Mouse (Mus musculus): ENCODE data around the gene Zfyve21.

Gene Zfyve21

DNA sequence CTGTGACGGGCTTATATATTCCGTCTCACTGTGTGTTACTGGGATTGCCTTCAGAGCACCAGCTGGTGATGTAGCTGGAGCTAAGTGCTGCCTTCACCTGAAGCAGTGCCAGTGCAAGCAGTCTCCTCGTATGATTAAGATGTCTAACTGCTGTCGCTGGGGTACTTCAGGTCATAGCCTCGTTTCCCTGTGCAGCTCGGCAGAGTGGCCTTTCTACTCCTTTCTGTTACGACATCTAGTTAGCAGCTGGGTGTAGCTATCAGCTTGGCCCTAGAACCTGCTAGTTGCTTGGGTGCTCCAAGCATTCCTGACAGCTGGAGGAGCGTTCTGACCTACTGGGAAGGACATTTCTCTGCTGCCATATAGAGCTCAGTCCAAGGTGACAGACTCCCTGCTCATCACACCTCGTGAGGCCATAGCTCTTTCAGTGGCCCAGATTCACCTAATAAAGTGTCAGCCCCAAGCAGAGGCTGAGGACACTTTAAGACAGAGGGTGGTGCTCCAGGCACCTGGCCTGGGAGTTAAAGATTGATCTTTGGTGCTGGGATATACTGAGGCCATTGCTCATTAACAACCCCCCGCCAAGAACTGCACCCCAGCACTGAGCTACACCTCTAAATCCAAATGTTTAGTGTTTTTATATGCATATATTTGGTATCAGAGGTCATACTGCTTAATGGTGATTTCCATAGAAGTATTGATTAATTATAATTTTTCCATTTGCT is 13.3 kb upstream of the Zfyve21 start:
- no peak for DNase-seq (ENCODE audit: low spot score)

DNA sequence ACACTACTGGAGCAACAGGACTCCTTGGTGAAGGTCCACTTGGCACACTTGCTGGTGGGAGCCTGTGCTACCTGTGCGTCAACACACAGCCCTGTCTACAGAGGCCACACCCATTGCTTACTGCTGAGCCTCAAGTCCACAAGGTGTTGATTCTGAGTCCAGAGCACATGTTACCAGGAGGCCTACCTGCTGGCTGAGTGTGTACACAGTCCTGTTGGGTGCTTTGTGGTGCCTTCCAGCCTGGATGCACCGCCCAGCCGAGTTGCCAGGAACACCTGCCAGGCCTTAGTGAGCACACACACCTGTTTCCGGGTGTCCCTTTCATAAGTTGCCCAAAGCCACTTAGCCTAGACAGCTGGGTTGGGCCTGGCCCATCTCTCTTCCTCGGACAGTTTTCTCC is 10.4 kb upstream of the Zfyve21 start:
- no peak for DNase-seq (ENCODE audit: low spot score)

DNA sequence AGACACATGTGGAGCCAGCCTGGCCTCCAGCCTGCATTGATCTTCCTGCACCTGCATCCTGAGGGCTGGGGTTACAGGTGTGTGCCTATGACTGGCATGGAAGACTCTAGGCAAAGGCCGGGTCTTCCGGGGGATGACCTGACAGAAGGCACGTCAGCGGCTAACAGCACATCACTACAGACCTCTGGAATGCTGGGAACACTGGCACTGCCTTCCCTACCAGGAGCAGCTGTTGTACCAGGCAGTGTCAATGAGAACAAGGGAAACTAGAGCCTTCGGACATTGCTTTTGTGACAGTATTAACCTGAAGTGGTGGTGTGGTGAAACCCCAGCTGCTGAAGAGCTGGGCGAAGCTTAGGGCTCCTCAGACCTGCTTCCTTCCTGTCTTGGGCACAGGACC is 5.2 kb upstream of the Zfyve21 start:
- no peak for DNase-seq (ENCODE audit: low spot score)

DNA sequence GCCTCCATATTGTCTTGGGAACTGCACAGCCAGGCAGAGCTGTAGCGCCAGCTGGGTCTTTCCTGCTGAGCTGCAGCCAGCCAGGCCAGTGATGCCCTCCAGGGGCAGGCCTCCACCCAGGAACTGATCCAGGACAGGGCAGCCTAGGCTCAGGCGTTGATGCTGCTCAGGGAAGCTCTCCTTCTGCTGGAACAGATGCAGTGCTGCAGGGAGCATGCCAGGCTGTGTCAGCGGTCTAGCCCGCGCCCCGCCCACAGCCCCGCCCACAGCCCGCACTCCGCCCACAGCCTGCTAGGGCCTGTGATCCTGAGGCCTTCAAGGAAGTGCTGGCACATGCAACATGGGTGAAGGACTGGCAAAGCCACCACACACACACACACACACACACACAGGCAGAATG is 4.2 kb upstream of the Zfyve21 start:
- peak; percentile 86 for DNase-seq (ENCODE audit: low spot score)

DNA sequence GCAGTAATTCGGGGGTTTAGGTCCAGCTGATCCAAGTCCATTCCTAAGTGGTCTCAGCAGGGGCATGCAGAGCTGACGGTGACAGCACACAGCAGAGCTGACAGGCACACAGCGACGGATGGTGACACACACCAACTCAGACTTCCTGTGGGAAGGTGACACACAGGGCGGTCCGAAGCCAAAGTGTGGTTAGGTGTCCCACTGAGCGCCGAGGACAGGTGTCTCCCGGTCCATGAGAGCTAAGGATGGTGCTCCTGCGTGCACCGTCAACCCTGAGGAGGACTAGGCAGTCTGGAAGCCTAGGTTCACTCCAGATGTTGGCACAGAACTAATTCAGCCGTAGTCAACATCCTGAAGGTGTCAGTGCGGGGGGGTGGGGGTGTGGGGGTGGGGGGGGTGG is 1.9 kb upstream of the Zfyve21 start:
- DNase-seq (ENCODE audit: low spot score) = no peak

DNA sequence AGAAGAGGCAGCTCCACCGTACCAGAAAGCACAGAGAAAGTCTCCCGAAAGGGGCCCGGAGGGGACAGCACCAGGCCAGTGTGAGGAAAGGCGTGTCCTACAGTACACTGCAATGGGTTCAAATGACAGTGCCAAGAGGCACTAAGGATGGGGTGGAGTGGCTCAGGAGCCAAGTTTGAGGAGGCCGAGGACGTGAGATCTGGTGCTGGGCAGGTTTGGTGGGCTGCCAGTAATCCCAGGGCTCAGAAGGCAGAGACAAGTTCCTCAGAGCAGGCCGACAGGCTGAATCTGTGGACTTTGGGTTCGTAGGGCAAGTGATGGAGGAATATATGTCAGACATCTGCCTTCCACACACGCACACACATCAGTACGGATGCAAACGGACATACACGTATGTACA is 1.4 kb upstream of the Zfyve21 start:
- no peak for DNase-seq (ENCODE audit: low spot score)

DNA sequence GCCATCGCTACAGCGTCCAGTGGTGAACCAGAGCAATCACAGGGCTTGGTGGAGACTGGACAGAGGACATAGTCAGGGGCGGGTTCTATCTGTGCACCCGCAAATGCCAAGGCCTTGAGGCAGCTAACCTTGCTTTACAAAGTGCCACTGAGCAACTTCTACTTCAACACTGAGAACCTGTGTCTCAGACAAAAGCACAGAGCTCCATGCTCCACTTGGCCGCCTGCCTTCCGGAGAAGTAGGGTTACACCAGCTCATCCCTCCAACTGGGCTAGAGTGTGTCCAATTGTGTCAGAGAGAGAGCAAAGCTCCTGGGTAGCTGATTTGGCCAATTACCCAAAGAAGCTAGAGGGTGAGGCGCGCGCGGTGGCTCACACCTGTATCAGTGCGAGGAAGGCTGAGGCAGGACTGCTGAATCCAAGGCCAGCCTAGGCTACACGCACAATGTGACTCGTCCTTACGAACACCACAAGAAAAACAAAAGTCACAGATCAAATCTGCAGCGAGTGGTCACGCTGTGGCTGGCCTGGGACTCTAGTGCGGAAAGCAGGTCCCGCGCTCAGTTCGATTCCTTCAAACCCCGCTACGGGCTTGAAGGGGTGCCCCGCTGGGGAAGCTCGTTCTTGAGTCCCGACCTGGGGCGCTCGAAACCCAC is 732 bp upstream of the Zfyve21 start:
- peak; percentile 33 for DNase-seq (ENCODE audit: low spot score)

DNA sequence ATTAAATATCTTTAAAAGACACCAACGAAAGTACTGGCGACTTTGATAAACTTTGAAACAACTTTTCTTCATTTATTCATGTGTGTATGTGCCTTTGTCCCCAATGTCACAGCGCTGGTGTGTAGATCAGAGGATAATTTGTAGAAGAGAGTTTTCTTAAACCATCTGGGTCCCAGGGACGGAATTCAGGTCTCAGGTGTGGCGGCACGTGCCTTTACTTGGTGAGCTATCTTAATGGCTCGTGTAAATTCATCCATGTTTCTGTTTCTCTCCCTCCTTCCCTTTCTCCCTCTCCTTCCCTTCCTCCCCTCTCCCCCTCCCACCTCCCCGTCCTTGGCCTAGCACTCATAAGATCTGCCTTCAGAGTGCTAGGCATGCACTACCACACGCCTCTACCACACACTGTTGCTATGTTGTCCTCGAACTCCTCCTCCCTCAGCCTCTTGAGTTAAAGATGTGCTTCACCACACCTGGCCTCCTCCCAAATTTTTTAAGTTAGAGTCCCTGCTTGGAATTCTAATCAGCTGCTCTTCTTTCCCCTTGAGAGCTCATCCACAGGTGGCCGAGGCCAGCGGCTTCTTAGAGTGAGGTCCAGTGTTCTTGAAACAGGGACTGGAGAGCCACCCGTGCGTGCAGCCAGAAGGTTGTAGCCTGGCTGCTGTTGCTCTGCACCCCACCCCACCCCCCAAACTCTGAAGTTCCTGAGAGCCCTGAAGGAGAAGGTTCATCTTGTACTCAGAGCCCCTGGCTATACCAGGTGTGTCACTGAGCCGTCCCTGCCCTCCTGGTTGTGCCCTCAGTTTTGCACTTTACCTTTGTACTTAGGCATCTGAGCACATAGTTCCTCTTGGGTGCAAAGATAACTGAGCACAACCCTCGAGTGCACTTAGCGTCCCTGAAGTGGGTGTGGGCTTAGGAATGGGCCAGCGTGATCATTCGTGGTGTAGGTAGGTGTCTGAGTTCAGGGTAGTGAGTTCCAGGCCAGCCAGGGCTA is 1.1 kb downstream of the Zfyve21 start:
- DNase-seq (ENCODE audit: low spot score) = no peak

DNA sequence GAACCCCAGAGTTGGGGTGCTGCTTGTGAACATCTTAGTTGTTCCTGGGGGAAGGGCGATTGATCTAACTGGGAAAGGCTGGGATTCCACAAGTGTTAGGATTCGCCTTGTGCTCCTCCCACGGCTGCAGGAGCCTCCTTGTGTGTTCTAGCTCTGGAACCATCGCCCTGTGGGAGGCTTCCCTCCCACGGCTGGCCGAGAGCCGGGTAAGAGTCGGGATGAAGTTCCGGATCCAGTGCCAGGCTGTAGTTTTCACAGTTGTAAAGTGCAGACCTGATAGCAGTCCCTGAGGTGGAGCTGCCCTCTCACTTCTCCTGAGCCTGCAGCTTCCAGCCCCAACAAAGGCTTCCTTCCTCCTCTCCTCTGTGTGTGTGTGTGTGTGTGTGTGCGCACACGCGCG is 2.6 kb downstream of the Zfyve21 start:
- DNase-seq (ENCODE audit: low spot score) = no peak

DNA sequence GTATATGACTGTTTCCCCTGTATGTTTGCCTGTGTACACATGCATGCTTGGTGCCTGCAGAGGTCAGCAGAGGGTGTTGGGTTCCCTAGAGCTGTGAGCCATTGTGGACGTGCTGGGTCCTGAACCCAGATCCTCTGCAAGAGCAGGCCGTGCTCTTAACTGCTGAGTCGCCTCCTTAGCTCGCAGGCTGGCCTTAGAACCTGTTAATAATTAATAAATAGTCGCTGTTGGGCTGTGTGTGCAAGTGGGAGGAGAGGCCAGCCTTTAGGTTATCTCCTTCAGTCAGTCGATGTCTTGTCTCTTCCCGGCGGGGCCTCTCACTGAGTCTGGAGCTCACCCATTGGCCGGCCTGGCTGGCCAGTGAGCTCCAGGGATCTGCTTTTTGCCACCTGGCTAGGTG is 3.0 kb downstream of the Zfyve21 start:
- DNase-seq (ENCODE audit: low spot score) = no peak

DNA sequence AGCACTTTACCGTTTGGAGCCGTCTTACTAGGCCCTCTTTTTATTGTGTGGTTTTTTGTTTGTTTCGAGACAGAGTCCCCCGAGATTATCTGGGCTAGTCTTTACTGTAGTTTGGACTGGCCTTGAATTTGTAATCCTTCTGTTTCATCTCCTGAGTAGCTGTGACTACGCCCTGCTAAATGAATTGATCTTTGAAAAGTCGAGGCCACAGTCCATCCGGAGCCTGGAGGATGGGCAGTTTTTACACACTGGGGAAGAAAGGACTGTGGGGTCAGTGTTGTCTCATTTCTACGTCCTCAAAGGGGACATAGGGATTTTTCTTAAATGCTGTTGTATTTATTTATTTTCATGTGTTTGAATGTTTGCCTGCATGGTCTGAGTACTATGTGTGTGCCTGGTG is 4.0 kb downstream of the Zfyve21 start:
- DNase-seq (ENCODE audit: low spot score) = no peak

DNA sequence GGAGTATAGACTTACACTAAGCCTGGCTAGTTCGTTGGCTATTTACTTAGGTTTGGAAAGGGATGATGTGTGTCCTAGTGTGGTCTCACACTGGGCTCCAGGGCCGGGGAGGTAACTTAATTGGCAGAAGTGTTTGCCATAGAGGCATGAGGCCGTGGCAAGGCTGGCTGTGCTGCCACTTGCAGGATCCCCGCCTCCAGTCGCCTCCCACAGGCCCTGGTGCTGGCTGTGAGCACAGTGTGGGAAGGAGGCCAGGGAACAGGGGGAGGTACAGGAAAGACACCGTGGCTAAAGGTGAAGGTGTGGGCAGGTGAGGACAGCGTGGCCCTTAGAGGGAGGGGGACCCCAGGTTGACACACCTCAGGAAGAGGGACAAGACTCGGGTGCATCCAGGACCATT is 6.0 kb downstream of the Zfyve21 start:
- no peak for DNase-seq (ENCODE audit: low spot score)

DNA sequence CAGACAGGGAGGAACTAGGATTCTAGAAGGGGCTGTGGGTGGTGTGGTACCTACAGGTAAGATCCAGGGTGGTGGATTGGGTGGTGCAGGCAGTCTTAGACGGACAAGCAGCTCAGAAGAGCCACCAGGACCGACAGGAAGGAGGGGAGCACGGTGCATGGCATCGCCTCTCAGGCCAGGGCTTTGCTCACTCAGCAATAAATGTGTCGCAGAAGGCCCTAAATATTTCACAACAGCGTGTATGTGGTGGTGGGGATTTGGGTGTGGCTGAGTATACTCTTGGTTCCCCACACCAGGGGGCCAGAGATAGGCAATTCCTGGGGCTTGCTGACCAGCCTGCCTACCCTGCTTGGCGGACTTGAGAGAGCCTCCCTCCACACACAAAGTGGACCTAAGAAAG is 6.7 kb downstream of the Zfyve21 start:
- DNase-seq (ENCODE audit: low spot score) = no peak

DNA sequence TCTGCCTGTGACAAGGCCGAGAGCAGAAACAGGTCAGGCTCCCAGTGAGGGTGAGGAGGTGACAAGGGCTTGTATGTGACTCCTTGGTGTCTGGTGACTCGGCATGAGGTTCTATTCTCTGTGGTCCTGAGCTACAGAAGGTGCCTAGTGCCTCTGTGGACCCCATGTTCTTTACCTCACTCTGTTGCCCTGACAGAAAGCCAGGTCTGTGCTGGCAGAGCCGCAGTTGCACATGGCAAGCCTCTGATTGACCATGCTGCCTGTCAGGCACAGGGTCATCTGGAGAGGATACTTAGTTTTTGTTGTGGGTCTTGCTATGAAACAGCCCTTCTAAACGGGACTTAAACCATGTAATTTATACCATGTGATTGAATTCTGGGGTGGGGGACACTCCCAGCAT is 8.0 kb downstream of the Zfyve21 start:
- DNase-seq (ENCODE audit: low spot score) = no peak

DNA sequence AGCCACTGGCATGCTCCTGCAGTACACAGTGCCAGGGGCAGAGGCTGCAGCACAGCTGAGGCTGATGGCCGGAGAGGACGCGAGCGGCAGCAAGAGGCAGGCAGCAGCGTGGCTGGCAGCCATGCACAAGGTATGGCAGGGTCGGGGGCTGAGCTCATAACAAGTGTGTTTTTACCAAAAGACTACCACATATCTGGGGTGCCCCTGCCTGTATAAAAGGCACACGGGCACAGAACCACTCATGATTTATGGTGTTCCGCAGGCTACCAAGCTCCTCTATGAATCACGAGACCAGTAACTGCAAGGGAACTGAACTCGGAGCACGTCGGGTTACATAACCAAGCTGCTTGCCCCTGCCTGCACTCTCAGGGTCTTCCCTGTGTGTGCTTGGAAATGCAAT is 13.6 kb downstream of the Zfyve21 start:
- no peak for DNase-seq (ENCODE audit: low spot score)

DNA sequence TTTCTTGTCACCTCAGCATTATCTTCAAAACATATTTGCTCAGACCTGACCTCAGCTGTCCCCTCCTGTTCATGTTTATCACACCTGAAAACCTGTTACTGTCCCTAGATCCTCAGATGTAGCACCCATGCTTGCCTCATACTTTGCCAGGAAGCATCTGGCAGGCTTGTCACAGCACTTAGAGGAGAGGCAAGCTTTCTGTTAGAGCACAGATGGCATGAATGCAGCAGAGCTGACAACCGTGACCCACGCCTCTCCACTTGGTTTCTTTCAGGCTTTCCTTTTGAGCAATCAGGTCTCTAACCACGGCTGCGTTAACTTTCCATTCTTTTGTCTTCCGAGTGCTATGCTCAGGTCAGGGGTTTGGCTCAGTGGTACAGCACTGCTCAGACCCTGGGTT is 15.5 kb downstream of the Zfyve21 start:
- no peak for DNase-seq (ENCODE audit: low spot score)

DNA sequence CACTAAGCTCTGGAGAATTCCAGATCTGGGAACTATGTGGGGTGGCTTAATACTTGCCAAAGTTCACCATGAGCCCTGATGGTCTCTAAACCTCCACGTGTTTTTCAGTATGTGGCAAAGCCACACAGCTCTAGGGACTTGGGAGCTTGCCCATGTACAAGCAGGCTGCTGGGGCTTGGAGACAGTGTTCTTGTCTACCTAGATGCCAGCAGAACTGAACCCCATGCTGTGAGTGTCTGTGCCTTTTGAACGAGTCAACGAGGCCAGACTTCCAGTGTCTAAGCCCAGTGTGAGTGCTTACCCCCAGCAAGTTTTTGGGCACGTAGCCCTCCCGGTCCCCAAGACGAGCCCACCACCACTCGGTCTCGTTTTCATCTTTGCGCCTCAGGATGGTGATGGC is 16.0 kb downstream of the Zfyve21 start:
- no peak for DNase-seq (ENCODE audit: low spot score)

DNA sequence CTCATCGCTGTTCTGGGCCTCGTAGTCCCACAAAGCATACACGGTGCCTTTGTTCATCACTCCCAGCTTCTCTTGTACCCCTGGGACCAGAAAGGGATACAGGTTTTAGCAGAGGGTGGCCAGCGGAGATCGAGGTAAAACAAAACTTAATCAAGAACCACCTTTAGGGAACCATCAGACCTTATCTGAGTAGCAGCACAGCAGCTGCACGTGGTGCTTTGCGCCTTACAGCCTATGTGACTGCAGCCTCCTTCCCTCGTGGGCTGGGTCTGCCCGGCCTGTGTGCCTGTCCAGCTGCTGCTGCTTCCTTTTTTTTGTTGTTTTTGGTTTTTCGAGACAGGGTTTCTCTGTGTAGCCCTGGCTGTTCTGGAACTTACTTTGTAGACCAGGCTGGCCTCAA is 16.4 kb downstream of the Zfyve21 start:
- no peak for DNase-seq (ENCODE audit: low spot score)

DNA sequence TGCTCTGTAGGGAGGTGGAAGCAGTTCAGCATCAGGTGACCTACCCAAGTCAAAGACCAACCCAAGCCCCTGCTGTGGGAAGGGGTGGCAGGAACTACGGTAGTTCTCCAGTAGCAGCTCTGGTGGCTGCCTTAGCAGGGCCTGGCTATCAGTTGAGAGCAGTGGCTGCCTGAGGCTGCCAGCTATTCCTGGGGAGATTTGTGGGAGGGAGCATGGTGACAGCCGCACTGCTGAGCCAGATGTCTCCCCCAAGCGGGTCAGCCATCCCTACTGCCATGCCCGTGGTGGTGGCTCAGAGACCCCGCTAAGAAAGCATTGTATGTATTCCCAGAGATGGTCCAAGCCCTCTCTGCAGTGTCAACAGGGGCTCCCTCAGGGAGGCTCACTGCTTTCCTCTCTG is 18.7 kb downstream of the Zfyve21 start:
- no peak for DNase-seq (ENCODE audit: low spot score)

DNA sequence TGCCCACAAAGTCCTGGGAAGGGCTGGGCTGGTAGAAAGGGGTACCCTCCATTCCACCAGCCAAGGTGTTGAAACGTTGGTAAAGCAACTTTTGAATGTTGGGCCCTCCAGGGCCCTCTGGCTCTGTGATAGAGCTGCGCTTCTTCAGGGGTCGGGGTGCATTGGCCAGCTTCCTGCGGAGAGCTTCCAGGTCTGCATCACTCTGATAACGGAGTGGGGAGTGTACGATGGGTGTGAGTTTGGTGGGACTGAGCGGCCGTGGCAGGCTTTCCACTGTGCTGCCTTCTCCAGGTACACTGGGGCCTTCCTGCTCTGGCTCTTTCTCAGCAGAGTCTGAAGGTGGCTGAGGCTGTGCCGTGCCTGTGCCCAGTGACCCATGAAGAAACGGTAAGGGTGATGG is 19.5 kb downstream of the Zfyve21 start:
- no peak for DNase-seq (ENCODE audit: low spot score)

DNA sequence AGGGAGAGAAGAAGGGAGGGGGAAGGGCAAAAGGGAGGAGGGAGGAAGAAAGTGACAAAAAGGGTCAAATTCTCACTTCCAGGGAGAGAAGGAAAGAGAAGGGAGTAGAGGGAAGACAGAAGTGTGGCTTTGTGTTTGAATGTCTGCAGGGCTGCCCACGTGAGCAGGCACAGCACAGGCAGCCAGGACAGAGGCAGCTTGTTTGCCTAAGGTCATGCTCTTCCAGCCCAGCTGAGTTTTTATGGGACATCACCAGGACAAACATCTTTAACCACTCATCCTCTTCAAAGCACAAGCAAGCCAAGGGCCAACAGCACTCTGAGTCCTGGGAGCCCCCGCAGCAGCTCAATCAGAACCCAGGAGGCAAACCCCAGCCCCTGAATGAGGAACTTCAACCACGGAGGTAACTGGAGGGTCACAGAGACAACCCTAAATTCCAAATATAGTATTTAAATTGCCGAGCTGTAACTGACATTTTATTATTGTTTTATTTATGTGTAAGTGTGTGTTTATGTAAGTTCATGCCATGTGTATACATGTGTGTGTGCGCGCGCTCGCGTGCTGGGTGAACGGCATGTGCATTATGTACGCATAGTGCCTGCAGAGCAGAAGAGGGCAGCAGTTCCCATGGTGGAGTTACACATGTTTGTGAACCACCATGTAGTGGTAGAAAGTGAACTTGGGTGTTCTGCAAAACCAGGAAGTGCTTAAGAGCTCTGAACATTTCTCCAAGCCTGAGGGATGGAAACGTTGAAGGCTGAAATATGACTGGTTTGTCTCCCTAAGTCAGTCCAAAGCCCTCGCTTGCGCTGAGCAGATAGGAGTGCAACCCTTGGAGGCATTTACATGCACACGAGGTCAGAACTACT is 28.8 kb downstream of the Zfyve21 start:
- no peak for DNase-seq (ENCODE audit: low spot score)

DNA sequence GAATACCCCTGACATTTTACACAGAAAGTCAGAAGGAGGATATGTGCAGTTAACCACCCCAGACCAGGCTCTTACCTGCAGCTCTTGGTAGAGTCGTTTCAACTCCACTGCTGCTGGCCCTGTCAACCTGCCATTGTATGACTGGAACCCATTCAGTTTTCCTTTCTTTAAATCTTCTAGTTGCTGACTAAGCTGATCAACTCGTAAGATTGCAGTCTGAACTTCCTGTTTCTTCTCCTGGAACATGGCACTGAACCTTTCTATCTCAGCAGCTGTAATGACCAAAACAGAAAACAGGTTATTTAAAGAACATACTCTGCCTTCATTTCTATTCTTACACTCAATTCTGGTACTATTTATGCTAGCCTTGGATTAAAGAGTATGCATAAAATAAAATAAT is 29.5 kb downstream of the Zfyve21 start:
- DNase-seq (ENCODE audit: low spot score) = no peak

Measured in MN1 (cell line).